Mouse (Mus musculus) embryonic facial prominence, embryonic 11.5 days (tissue): Measurements from ENCODE around the gene Il2rb. TPM values are rescaled to one million over a fixed set of nuclear protein-coding genes. Genes with fewer than 3 reads are reported as not detected.

Source experiments
- ATAC-seq: fragments of 200-750 bp; cut with Nextera tagmentation; replicated peaks from 2 replicates; pipeline ENCODE4 v1.8.0; 2017; ENCODE audit warnings: low read depth; ENCODE audit not compliant: insufficient number of reproducible peaks, low FRiP score, low TSS enrichment
- DNase-seq: peaks from one replicate; pipeline ENCODE4 v3.0.0-alpha.2; 2015; ENCODE audit warnings: low spot score
- H3K27ac ChIP-seq: fragments of 300-500 bp; sonication (generic); replicated peaks from 2 replicates; pipeline ENCODE4 v1.5.1; 2014; ENCODE audit warnings: mild to moderate bottlenecking, low read depth, low read length, control low read depth
- H3K27me3 ChIP-seq: fragments of 300-500 bp; sonication (generic); 2 replicates; pipeline ENCODE4 v1.6.1; 2014; ENCODE audit warnings: mild to moderate bottlenecking, low read length, moderate library complexity, mixed read lengths; ENCODE audit not compliant: control insufficient read depth, insufficient read depth
- H3K36me3 ChIP-seq: fragments of 300-500 bp; sonication (generic); replicated peaks from 2 replicates; pipeline ENCODE4 v1.6.1; 2014; ENCODE audit warnings: low read depth, mild to moderate bottlenecking, low read length, moderate library complexity, mixed read lengths; ENCODE audit not compliant: control insufficient read depth, insufficient read depth
- H3K4me1 ChIP-seq: fragments of 300-500 bp; sonication (generic); 2 replicates; pipeline ENCODE4 v1.6.1; 2014; ENCODE audit warnings: low read length, mixed read lengths; ENCODE audit not compliant: control insufficient read depth, insufficient read depth
- H3K4me2 ChIP-seq: fragments of 300-500 bp; sonication (generic); 2 replicates; pipeline ENCODE4 v1.6.1; 2014; ENCODE audit warnings: low read depth, mild to moderate bottlenecking, control low read depth, low read length, moderate library complexity
- H3K4me3 ChIP-seq: fragments of 300-500 bp; sonication (generic); 2 replicates; pipeline ENCODE4 v1.5.1; 2014; ENCODE audit warnings: low read depth, low read length, control low read depth
- H3K9ac ChIP-seq: fragments of 300-500 bp; sonication (generic); replicated peaks from 2 replicates; pipeline ENCODE4 v1.6.1; 2014; ENCODE audit warnings: mild to moderate bottlenecking, control low read depth, low read length
- H3K9me3 ChIP-seq: fragments of 300-500 bp; sonication (generic); replicated peaks from 2 replicates; pipeline ENCODE4 v1.6.1; 2016; ENCODE audit warnings: mild to moderate bottlenecking, low read length, inconsistent platforms, mixed read lengths; ENCODE audit not compliant: control insufficient read depth
- WGBS: fragments of 180-500 bp; shearing (Covaris S2); extraction: QIAGEN DNeasy Blood & Tissue Kit; methylation state at CpG from one replicate; pipeline ENCODE4 v1.1.7; 2014; 5-methylcytosine and 5-hydroxymethylcytosine counted together
- polyA plus RNA-seq: library from polyadenylated mRNA; unstranded; fragments of >200 nt; fragmentation: Nextera tagmentation; extraction: Ambion mirVana; gene quantifications from 2 replicates; pipeline ENCODE4 v1.2.1, GENCODE M21; 2014

Gene Il2rb
- polyA plus RNA-seq, 1 experiment from 2014 or later, result 0.17 TPM

DNA sequence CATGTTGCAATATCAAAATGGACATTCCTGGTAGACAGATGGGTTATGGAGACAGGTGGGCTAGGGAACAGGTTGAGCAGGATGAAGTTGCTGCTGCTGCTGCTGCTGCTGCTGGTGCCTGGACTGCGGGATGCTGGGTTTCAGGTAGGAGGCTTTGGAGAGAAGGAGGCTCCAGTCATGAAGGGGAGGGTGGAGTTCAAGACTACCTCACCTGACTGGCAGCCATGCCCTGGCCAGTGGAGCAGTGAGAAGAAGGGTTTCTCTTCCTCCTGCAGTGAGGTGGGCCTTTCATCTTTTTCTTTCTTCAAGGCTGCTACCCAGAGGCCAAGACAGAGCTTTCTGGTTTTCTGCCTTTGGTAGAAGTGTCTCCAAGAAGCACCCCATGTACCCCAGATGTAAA lies 18.2 kb downstream of the Il2rb start:
- Histone ChIP-seq H3K27me3 (no peaks in the 10 kb centered on the region), H3K4me1 (no peaks in the 10 kb centered on the region), H3K36me3 (no peaks in the 10 kb centered on the region), H3K4me2 (no peak overlapping the region), H3K4me3 (no peak overlapping the region), H3K27ac (no peak overlapping the region), H3K9ac (no peak overlapping the region), H3K9me3 (no peaks in the 10 kb centered on the region)
- DNase-seq, result no peak
- 100% methylated on average over 1 of the region's 1 CpGs for WGBS
- no peak for ATAC-seq

DNA sequence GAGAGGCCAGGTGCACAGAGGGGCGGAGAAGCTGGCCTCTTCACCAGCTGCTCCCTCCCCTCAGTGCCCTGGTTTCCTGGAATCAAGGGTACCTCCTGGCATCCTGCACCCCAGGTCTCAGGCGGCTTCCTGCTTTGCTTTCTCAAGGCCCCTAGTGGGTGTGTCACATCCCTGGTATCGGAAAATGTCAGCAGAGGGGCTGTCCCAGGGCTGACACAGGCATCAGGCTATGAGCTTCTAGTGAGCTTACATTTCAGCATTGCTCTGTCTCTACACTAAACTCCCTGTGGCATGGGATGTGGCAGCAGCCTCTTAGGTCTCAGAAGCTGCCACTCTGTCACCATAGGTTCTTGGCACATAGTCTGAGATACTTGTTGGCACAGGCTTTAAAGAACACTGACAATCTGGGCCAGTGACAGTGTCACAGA lies 19.5 kb downstream of the Il2rb start:
- Histone ChIP-seq H3K4me3 (no peak overlapping the region), H3K27me3 (no peaks in the 10 kb centered on the region), H3K9me3 (no peaks in the 10 kb centered on the region), H3K36me3 (no peaks in the 10 kb centered on the region), H3K27ac (no peak overlapping the region), H3K4me2 (no peak overlapping the region), H3K9ac (no peak overlapping the region), H3K4me1 (no peaks in the 10 kb centered on the region)
- DNase-seq, result no peak
- ATAC-seq, result no peak
- 61% methylated on average over 3 of the region's 3 CpGs for WGBS

DNA sequence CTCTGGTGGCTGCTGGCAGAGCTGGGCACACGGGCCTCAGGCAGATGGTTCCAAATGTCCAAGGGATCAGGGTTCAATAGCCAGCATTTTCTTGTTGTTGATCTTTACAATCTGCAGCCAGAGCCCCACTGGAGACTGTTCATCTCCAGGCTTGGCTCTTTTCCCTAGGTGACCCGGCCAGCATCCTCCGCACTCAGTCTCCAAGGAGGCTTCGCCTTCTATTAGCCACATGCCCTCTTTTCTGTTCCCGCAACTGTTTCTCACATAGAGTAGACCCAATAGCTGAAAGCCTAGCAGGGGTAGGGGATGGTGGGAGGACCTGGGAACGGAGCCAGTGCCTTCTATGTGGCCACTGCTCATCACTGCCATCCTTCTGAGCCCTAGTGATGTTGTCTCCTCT lies 21.6 kb downstream of the Il2rb start:
- Histone ChIP-seq H3K27me3 (no peaks in the 10 kb centered on the region), H3K36me3 (no peaks in the 10 kb centered on the region), H3K4me3 (no peak overlapping the region), H3K9me3 (no peaks in the 10 kb centered on the region), H3K9ac (no peak overlapping the region), H3K4me1 (no peaks in the 10 kb centered on the region), H3K4me2 (no peak overlapping the region), H3K27ac (no peak overlapping the region)
- 82% methylated on average over 6 of the region's 6 CpGs for WGBS
- ATAC-seq, result no peak
- no peak for DNase-seq

DNA sequence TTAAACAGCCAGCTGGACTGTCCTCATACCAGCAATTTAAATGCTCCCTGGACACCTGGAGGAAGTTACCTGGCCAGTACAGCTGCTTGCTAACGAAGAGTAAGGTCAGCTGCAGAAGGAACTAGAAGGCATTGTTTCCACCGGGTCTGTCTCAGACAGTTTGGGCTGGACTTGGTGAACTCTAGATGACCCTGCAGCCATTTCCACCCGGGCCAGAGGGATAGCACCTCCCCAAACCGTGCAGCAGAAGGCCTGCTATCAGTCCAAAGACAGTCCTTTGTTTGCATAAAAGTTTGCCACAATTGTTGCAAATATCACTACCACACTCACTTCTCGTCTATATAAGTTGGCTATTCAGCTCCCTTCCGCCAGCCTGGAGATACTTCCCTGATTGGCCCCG lies 23.2 kb downstream of the Il2rb start:
- ATAC-seq (no peak), DNase-seq (no peak)
- Histone ChIP-seq H3K27ac (no peak overlapping the region), H3K4me2 (no peak overlapping the region), H3K27me3 (no peaks in the 10 kb centered on the region), H3K4me1 (no peaks in the 10 kb centered on the region), H3K4me3 (no peak overlapping the region), H3K36me3 (no peaks in the 10 kb centered on the region), H3K9ac (no peak overlapping the region), H3K9me3 (no peaks in the 10 kb centered on the region)
- 45% methylated on average over 7 of the region's 7 CpGs for WGBS

- no peak overlapping the region for H3K9ac ChIP-seq
- DNase-seq (no peak), ATAC-seq (no peak)
- H3K4me3 ChIP-seq, result no peak overlapping the region
- no peaks in the 10 kb centered on the region for H3K27me3 ChIP-seq
- no peaks in the 10 kb centered on the region for H3K36me3 ChIP-seq
- H3K9me3 ChIP-seq, result no peaks in the 10 kb centered on the region
- WGBS, result 60% methylated on average over 4 of the region's 4 CpGs
- H3K27ac ChIP-seq, result no peak overlapping the region
- no peaks in the 10 kb centered on the region for H3K4me1 ChIP-seq
- H3K4me2 ChIP-seq, result no peak overlapping the region
Measured at GRCm38 (mm10) chr15:78470495-78471276, 24.4 kb downstream of the Il2rb start.

GRCm38 (mm10) chr15:78468379-78468937 lies 26.6 kb downstream of the Il2rb start, which contains the start of gene Tmprss6:
Tmprss6 (minus strand) TSS chr15:78468634.
- H3K4me2 ChIP-seq, result no peak within 1 kb of the TSS
- DNase-seq (no peak), ATAC-seq (no peak)
- H3K27me3 ChIP-seq, result no peaks in the 10 kb centered on the region
- no peaks in the 10 kb centered on the region for H3K36me3 ChIP-seq
- 78% methylated on average over 7 of the region's 7 CpGs for WGBS
- no peaks in the 10 kb centered on the region for H3K9me3 ChIP-seq
- no peak within 1 kb of the TSS for H3K9ac ChIP-seq
- H3K4me3 ChIP-seq, result no peak within 1 kb of the TSS
- H3K4me1 ChIP-seq, result no peaks in the 10 kb centered on the region
- H3K27ac ChIP-seq, result no peak within 1 kb of the TSS

GRCm38 (mm10) chr15:78467570-78467969 lies 27.5 kb downstream of the Il2rb start:
- no peak overlapping the region for H3K4me2 ChIP-seq
- 96% methylated on average over 7 of the region's 7 CpGs for WGBS
- H3K4me3 ChIP-seq, result no peak overlapping the region
- H3K27ac ChIP-seq, result no peak overlapping the region
- no peak overlapping the region for H3K9ac ChIP-seq
- no peaks in the 10 kb centered on the region for H3K4me1 ChIP-seq
- no peaks in the 10 kb centered on the region for H3K27me3 ChIP-seq
- H3K36me3 ChIP-seq, result no peaks in the 10 kb centered on the region
- DNase-seq, result no peak
- no peak for ATAC-seq
- no peaks in the 10 kb centered on the region for H3K9me3 ChIP-seq

DNA sequence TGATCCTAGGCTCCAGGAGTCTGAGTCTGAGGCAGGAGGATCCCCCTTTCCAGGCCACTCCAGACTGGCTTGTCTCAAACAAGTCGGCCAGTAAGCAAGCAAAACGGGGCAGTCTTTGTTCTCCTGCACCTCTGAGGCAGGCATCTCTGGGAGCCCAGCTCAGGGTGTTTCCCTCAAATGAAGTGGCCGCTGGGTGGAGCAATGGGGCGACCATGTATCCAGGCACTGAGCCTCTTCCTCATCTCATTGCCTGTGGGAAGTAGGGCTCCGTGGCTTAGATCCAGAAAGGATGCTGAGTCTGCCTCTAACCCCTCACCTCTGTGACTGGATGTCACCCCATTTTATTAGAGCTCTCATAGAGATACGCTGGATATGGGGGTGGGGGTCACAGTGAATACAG lies 28.3 kb downstream of the Il2rb start:
- 28% methylated on average over 6 of the region's 6 CpGs for WGBS

More for the DNA sequence above, 28.3 kb downstream of the Il2rb start:
- Histone ChIP-seq H3K4me3 (no peak overlapping the region), H3K4me2 (no peak overlapping the region), H3K27ac (no peak overlapping the region), H3K9ac (no peak overlapping the region), H3K9me3 (no peaks in the 10 kb centered on the region), H3K4me1 (no peaks in the 10 kb centered on the region), H3K36me3 (no peaks in the 10 kb centered on the region), H3K27me3 (no peaks in the 10 kb centered on the region)
- no peak for DNase-seq
- no peak for ATAC-seq
